In genomic region chr16:13025393-13025792, GRCm38 (mm10) we compare ENCODE assay signal across 8 mouse cellular contexts.
A peak's percentile ranks its signal among the peaks of the same experiment; 100 is the strongest.
DNase-seq lines count a peak whose midpoint lies in the region; ATAC-seq and TF ChIP-seq lines count a peak whose summit lies in the region.

No protein-coding gene starts in this region.

- no peak overlapping the region for H3K27ac ChIP-seq in midbrain, postnatal 0 days (ENCODE audit: low read depth, low read length)

- H3K9ac ChIP-seq in midbrain, postnatal 0 days (replicated peaks; ENCODE audit: low read length, poor library complexity, severe bottlenecking): no peak overlapping the region

- H3K36me3 ChIP-seq in midbrain, postnatal 0 days (ENCODE audit: insufficient read depth, low read length): no peaks in the 10 kb centered on the region

- no peaks in the 10 kb centered on the region for H3K9me3 ChIP-seq in midbrain, postnatal 0 days (ENCODE audit: low read length)

- H3K4me2 ChIP-seq in midbrain, postnatal 0 days (ENCODE audit: low read depth, low read length, poor library complexity, severe bottlenecking): no peak overlapping the region

- peak; percentile 73; the same call in 1 of the 2 replicates for ATAC-seq in midbrain, postnatal 0 days (ENCODE audit: low FRiP score)

- WGBS in midbrain, postnatal 0 days: 27% methylated on average over 3 of the region's 3 CpGs

- peak; percentile 92 for TF ChIP-seq CTCF in midbrain, postnatal 0 days (IDR thresholded peaks at IDR 0.05)

- DNase-seq in kidney, postnatal 14 days: peak; percentile 30
- DNase-seq in kidney, adult 9 months: no peak
- DNase-seq in ZHBTc4 (ENCODE audit: low read depth, low spot score): peak; percentile 16
- peak; percentile 15 to 44 for DNase-seq in frontal cortex, postnatal 10 days (ENCODE audit: low spot score in 2 of 2)
- peak; percentile 83 for DNase-seq in midbrain, postnatal 0 days (ENCODE audit: low spot score)
- no peak for DNase-seq in gastrocnemius, postnatal 36 days
- DNase-seq in Muller cell, postnatal 12 days (ENCODE audit: inconsistent ontology term): no peak
- no peak for DNase-seq in urinary bladder, postnatal 14 days (ENCODE audit: low spot score)

- no peaks in the 10 kb centered on the region for H3K27me3 ChIP-seq in midbrain, postnatal 0 days (ENCODE audit: insufficient read depth, low read length)

- H3K4me3 ChIP-seq in midbrain, postnatal 0 days (ENCODE audit: low read depth, low read length): no peak overlapping the region

- no peaks in the 10 kb centered on the region for H3K4me1 ChIP-seq in midbrain, postnatal 0 days (ENCODE audit: insufficient read depth, low read length)

- intact Hi-C loops in gastrocnemius, postnatal 36 days (cut with DNase I): loop anchor here (10.0 kb wide), 1 partner anchor 79 kb away; the partner anchor contains the start of gene Ercc4

Comparison
In these comparisons a context has a peak if more than half of its experiments do, and no peak if none do; other contexts are left out.
1. DNase-seq: peak in kidney, postnatal 14 days (single experiment), ZHBTc4 (single experiment), frontal cortex, postnatal 10 days (2 of 2) and midbrain, postnatal 0 days (single experiment); none in kidney, adult 9 months (single experiment), gastrocnemius, postnatal 36 days (0 of 2), Muller cell, postnatal 12 days (single experiment) and urinary bladder, postnatal 14 days (single experiment).